Mouse (Mus musculus) cerebellum, adult 9-10 months (tissue): ENCODE measurements around the gene Pde4b.
"Not testable (repeated sequence)": the region's sequence is repeated elsewhere in the genome, so short reads cannot be mapped to it uniquely, and the experiment has no call there.

Source experiments
- DNase-seq: peaks from one replicate; pipeline ENCODE4 v3.0.0; 2022

Gene Pde4b

DNA sequence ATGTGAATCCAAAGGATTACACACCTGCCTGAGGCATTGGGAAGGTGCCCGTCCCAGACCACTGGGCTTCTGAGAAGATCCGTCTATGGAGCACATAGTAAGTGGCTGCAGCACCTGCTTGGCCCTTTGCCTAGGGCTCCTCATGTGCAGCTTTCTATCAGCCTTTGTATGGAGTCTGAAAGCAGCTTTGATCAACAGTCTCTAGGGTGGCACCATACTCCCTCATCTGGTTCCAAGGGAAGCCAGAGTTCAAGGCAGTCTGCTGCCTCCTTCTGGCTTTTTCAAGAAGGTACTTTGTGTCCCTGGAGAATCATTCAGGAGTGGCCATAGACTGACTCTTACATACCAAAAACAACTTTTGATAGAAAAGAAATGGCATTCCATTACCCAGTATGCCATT lies 397.4 kb downstream of the Pde4b start:
- no peak for DNase-seq

GRCm38 (mm10) chr4:102486134-102486920 lies 399.0 kb downstream of the Pde4b start:
- DNase-seq, result no peak

GRCm38 (mm10) chr4:102486921-102487240 lies 399.5 kb downstream of the Pde4b start:
- DNase-seq, result no peak

- no peak for DNase-seq
Observed at GRCm38 (mm10) chr4:102488000-102488399, 400.7 kb downstream of the Pde4b start.

DNA sequence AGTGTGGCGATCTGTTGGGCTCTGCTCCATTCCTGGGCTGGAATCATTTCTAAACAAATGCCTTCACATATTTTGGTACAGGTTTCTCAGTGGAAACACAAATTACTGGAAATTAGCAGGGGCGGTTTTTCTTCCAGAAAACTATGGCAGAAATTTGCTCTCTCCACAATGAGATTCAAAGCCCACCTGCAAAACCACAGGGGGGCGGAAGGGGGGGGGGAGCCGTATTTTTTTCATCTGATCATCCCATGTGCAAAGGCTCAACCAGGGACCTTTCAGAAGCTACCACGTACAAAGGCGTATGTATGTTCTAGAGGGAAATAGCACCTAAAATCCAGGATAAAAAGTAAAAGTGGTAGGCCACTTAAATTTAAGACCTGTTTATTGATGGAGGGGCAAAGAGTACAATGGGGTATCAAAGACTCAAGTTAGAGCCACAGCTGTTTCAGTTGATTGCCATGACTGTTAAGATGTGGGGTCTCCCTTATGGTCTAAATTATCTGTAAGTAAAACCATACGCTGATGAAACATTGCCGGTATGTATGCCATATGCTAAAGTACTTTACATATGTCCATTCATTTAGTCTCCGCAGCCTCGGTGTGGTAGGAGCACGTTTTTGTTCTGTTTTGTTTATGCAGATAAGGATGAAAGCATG lies 404.3 kb downstream of the Pde4b start:
- no peak for DNase-seq

DNA sequence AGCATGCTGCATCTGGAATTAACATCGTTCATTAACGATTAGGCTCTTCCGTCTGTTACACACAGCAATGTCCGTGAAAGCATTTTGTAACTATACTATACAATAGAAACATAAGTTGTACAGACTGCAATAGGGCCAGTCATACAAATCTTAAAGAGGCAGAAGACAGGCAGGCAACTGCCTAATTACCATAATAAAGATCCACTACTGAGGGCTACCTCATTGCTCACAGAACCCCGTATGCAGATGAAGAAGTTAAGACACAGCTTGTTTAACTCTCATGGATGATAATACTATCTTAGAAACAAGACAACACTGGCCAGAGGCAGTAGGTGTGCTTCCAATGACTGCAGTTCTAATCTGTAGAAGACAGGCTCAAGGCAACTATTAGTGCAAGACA lies 405.6 kb downstream of the Pde4b start:
- DNase-seq, result no peak

DNA sequence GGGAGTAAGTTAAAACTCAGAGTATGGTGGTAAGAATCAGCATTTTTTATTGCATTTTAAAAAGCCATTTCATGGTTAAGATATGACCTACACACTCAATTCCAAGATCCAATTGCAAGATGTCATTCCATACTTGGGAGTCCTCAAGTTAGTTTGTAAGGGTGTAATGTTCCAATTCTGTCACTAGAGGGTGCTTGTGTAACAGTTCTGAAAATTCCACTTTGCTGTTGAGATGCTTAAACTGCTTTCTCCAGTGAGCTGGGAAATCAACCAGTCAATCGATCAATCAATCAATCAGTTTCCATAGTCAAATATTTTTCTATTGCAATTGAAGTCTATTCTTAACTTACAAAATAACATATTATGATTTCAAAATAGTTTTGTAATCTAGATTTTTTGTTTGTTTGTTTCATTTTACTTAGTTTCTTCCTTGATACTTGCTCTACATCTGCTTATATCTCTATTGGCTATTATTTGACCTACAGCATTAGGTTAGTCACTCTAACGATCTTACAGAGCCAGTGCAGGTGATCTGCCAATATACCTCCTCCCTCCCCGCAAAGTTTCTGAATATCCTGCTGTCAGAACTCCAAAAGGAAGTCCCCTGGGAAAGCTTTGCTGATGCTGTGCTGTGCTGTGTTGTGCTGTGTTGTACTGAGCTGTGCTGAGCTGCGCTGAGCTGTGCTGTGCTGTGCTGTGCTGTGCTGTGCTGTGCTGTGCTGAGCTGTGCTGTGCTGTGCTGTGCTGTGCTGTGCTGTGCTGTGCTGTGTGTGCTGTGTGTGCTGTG lies 406.2 kb downstream of the Pde4b start:
- peak; percentile 80 for DNase-seq

GRCm38 (mm10) chr4:102494203-102494602 lies 406.9 kb downstream of the Pde4b start:
- DNase-seq, result not testable (repeated sequence)

- no peak for DNase-seq
Observed at GRCm38 (mm10) chr4:102495001-102495400, 407.7 kb downstream of the Pde4b start.

- peak; percentile 55 for DNase-seq
Observed at GRCm38 (mm10) chr4:102495474-102495873, 408.1 kb downstream of the Pde4b start.

GRCm38 (mm10) chr4:102496269-102497177 lies 409.2 kb downstream of the Pde4b start:
- no peak for DNase-seq

GRCm38 (mm10) chr4:102497221-102497620 lies 409.9 kb downstream of the Pde4b start:
- no peak for DNase-seq

DNA sequence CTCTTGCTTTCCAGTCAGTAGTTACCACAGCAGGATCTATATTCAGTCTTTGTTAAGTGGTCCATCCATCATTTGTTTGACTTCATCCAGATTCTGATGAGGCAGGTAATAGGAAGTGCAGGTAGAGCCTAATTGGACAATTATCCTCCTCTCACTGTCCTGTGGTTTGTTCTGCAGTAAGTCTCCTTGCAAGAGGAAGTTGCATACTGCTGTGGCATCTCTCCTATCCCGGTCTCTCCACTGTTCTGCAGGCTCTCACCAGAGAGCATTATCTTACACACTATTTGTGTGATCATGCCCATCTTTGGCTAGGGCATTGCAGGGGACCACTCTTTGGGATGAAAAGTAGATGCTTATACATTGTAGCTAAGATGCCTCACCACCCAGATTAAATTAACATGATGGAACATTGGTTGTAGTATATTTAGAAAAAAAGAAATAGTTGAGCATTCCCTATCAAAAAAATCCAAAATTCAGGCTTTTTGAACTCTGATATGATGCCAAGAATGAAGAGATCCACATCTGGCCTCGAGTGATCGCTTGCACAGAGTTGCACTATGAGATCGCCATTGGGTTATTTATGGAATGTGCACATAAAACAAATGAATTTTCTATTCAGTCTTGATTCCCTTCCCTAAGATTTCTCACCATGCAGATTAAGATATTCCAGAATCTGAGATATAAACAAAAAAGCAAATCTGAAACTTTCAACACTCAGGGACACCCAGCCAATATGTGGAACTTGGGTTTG lies 411.0 kb downstream of the Pde4b start:
- DNase-seq, result no peak

- DNase-seq, result no peak
Observed at GRCm38 (mm10) chr4:102498920-102499316, 411.6 kb downstream of the Pde4b start.

GRCm38 (mm10) chr4:102505714-102506113 lies 418.4 kb downstream of the Pde4b start:
- DNase-seq, result no peak

GRCm38 (mm10) chr4:102506376-102507280 lies 419.3 kb downstream of the Pde4b start:
- DNase-seq, result no peak

GRCm38 (mm10) chr4:102507344-102507743 lies 420.0 kb downstream of the Pde4b start:
- DNase-seq, result no peak

- DNase-seq, result no peak
Observed at GRCm38 (mm10) chr4:102507753-102508152, 420.4 kb downstream of the Pde4b start.

DNA sequence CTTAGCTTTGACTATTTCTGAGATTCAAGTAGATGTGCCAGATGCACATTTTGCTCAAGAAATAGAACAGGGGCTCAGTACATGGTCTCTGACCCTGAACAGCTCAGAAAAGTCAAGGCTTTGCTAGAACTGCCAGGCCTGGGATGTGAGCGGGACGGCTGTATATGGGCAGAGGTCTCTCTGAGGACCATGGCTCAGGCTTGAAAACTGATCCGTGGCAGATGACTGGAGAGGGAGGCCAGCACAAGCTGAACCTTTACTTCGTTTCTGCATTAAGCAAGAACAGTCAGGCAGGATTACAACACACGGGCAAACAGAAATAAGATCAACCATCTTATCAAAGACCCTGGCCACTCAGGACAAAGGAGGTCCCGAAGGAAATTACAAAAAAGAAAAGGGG lies 422.7 kb downstream of the Pde4b start:
- DNase-seq, result no peak

GRCm38 (mm10) chr4:102510939-102511391 lies 423.6 kb downstream of the Pde4b start:
- DNase-seq, result no peak

DNA sequence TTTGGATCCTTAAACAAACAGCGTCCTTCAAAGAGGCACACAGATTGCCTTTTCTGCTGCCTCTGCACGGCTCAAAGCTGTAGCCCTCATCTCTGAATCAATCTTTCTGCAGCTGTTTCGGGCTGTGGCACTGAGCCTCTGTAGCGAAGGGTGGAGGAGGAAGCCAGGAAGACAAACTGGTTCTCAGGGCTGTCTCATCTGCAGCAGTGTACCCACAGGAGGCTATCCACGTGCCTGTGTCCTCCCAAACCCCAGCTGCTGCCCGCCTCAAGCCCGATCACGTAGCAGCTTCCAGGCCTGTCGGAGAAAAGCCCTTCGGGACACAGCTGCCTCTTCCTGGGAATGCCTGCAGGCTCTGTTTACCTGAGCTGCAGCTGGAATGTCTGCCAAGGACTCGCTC lies 424.2 kb downstream of the Pde4b start:
- no peak for DNase-seq
